Mouse (Mus musculus): ENCODE measurements around the gene Mtmr10. TPM values are rescaled to one million over a fixed set of nuclear protein-coding genes. Genes with fewer than 3 reads are reported as not detected.

The Mtmr10 gene
- polyA plus RNA-seq, 1 experiment from 2014 or later = 5.3 TPM

DNA sequence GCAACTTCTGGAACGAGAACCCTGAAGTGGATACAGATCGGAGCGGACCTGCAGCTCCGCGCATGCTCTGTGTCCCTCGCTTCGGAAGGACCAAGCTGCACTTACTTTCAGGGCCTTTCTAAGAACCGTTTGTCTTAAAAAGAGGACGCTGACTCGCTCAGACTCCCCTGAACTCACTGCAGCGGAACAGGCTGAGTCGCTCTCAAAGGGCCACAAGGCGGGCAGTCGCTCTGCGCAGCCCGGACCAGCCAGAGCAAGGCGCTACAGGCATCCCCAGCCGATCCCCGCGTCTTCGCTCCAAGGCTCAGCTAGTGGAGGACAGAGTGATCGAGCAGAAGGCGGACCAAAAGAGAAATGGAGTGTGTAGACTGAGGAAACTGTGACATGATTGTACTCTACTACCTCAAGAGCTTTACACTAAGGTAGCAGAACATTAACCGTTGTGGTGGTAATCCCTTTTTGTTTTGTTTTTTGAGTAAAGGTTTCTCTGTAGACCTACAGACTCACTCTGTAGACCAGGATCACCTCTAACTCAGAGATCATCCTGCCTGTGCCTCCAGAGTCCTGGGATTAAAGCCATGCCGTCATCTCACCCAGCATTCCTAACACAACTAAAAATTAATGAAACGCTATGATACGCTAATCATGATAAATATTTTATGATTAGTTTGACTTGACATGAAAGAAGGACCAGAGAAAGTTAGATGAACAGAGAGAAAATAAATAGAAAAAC, 86.5 kb downstream of the Mtmr10 start, which contains the start of gene Fan1:
Fan1 (minus strand) TSS at position 266 of the 733 bp plus-strand sequence.
- Histone ChIP-seq H3K4me1 (replicated peaks; ENCODE audit: control insufficient read depth, insufficient read depth) (no peaks in the 10 kb centered on the region), H3K27me3 (ENCODE audit: control insufficient read depth, insufficient read depth, low read length) (no peaks in the 10 kb centered on the region), H3K9ac (ENCODE audit: low read length) (peak within 1 kb of the TSS; percentile 78), H3K36me3 (ENCODE audit: control insufficient read depth, insufficient read depth, low read length) (peaks cover 13% of the 10 kb centered on the region), H3K9me3 (ENCODE audit: control insufficient read depth, low read length) (no peaks in the 10 kb centered on the region), H3K4me2 (replicated peaks; ENCODE audit: low read depth) (peak within 1 kb of the TSS; percentile 65), H3K4me3 (ENCODE audit: low read depth, low read length) (peak within 1 kb of the TSS; percentile 68), H3K27ac (replicated peaks) (peak within 1 kb of the TSS; percentile 91)
- TF ChIP-seq CTCF (IDR thresholded peaks at IDR 0.05; ENCODE audit: low read depth) (peak; percentile 68), EP300 (optimal IDR thresholded peaks at IDR 0.05) (no peak)
- peak; percentile 91 for DNase-seq (ENCODE audit: low spot score)
- 2% methylated on average over 27 of the region's 27 CpGs for WGBS
- peak; percentile 96 for ATAC-seq (ENCODE audit: low FRiP score, low TSS enrichment)

Small RNA genes within 50 kb of the gene (microRNA-seq; reads per million reads assigned to microRNA genes)
- gene Mir6416 = not detected

Other genes with a start within 250 kb of the Mtmr10 start
- 0.21 and 0.27 TPM in 2 replicates for gene Trpm1, start 133.8 kb upstream of the Mtmr10 start, polyA plus RNA-seq (2015; fragmentation: Nextera tagmentation; extraction: Ambion mirVana)
- 2.7 and 2.9 TPM in 2 replicates for gene Fan1, start 86.4 kb downstream of the Mtmr10 start, polyA plus RNA-seq (2015; fragmentation: Nextera tagmentation; extraction: Ambion mirVana)
- 24.3 and 26.4 TPM in 2 replicates for gene Mphosph10, start 104.6 kb downstream of the Mtmr10 start, polyA plus RNA-seq (2015; fragmentation: Nextera tagmentation; extraction: Ambion mirVana)
- 89.8 and 97.7 TPM in 2 replicates for gene Mcee, start 105.0 kb downstream of the Mtmr10 start, polyA plus RNA-seq (2015; fragmentation: Nextera tagmentation; extraction: Ambion mirVana)
- 2.6 and 3.4 TPM in 2 replicates for gene Apba2, start 214.1 kb downstream of the Mtmr10 start, polyA plus RNA-seq (2015; fragmentation: Nextera tagmentation; extraction: Ambion mirVana)

Measured in stomach, postnatal 0 days (tissue).